Mouse (Mus musculus) intestine, postnatal 0 days (tissue): ENCODE data around the gene 4932438A13Rik. TPM values are rescaled to one million over a fixed set of nuclear protein-coding genes. Genes with fewer than 3 reads are reported as not detected.
A peak's percentile ranks its signal among the peaks of the same experiment; 100 is the strongest.

ENCODE experiments used
- ATAC-seq: fragments of 200-750 bp; cut with Nextera tagmentation; 2 replicates; pipeline ENCODE4 v1.8.0; 2017; ENCODE audit warnings: mild to moderate bottlenecking, moderate TSS enrichment, moderate library complexity
- H3K27ac ChIP-seq: fragments of 300-500 bp; sonication (generic); 2 replicates; pipeline ENCODE4 v1.5.1; 2014; ENCODE audit warnings: mild to moderate bottlenecking, low read depth, low read length, moderate library complexity
- H3K27me3 ChIP-seq: fragments of 300-500 bp; sonication (generic); replicated peaks from 2 replicates; pipeline ENCODE4 v1.6.1; 2014; ENCODE audit warnings: low read length, mixed read lengths; ENCODE audit not compliant: control insufficient read depth, insufficient read depth
- H3K36me3 ChIP-seq: fragments of 300-500 bp; sonication (generic); 2 replicates; pipeline ENCODE4 v1.6.1; 2014; ENCODE audit warnings: mild to moderate bottlenecking, moderate library complexity; ENCODE audit not compliant: control insufficient read depth, insufficient read depth
- H3K4me1 ChIP-seq: fragments of 300-500 bp; sonication (generic); replicated peaks from 2 replicates; pipeline ENCODE4 v1.6.1; 2014; ENCODE audit warnings: antibody characterized with exemption, low read length, mixed read lengths; ENCODE audit not compliant: control insufficient read depth, insufficient read depth
- H3K4me2 ChIP-seq: fragments of 300-500 bp; sonication (generic); replicated peaks from 2 replicates; pipeline ENCODE4 v1.6.1; 2014; ENCODE audit warnings: low read depth, mild to moderate bottlenecking, moderate library complexity
- H3K4me3 ChIP-seq: fragments of 300-500 bp; sonication (generic); 2 replicates; pipeline ENCODE4 v1.5.1; 2014; ENCODE audit warnings: low read depth, low read length
- H3K9ac ChIP-seq: fragments of 300-500 bp; sonication (generic); 2 replicates; pipeline ENCODE4 v1.6.1; 2014; ENCODE audit warnings: mild to moderate bottlenecking, low read depth, low read length
- H3K9me3 ChIP-seq: fragments of 300-500 bp; sonication (generic); 2 replicates; pipeline ENCODE4 v1.6.1; 2016; ENCODE audit warnings: mixed run types; ENCODE audit not compliant: control insufficient read depth
- CTCF ChIP-seq: sonication (generic); IDR thresholded peaks from 2 replicates; pipeline ENCODE4 v1.5.1; 2016; ENCODE audit warnings: low read depth, mild to moderate bottlenecking, control low read depth, antibody characterized with exemption, moderate library complexity
- WGBS: fragments of 180-500 bp; shearing (Covaris S2); extraction: QIAGEN DNeasy Blood & Tissue Kit; methylation state at CpG from one replicate; pipeline ENCODE4 v1.1.7; 2014; 5-methylcytosine and 5-hydroxymethylcytosine counted together
- polyA plus RNA-seq: library from polyadenylated mRNA; unstranded; fragments of >200 nt; fragmentation: Nextera tagmentation; extraction: Ambion mirVana; gene quantifications from 2 replicates; pipeline ENCODE4 v1.2.1, GENCODE M21; 2015

4932438A13Rik gene
- 28.5 and 32.2 TPM in 2 replicates for polyA plus RNA-seq

- peak; percentile 98 for ATAC-seq
- H3K9ac ChIP-seq: peak within 1 kb of the TSS; percentile 87
- peak within 1 kb of the TSS; percentile 76 for H3K4me2 ChIP-seq
- 1% methylated on average over 38 of the region's 38 CpGs for WGBS
- H3K27ac ChIP-seq: peak within 1 kb of the TSS; percentile 89
- no peaks in the 10 kb centered on the region for H3K9me3 ChIP-seq
- H3K27me3 ChIP-seq: no peaks in the 10 kb centered on the region
- H3K4me1 ChIP-seq: no peaks in the 10 kb centered on the region
- peak within 1 kb of the TSS; percentile 80 for H3K4me3 ChIP-seq
- peak; percentile 22; the same call in 1 of the 2 replicates for TF ChIP-seq CTCF
- H3K36me3 ChIP-seq: peaks cover 19% of the 10 kb centered on the region
These were observed at the start of gene 4932438A13Rik for GRCm38 (mm10) chr3:36862721-36863275. 4932438A13Rik (plus strand) TSS chr3:36863104.

GRCm38 (mm10) chr3:36816633-36817032 lies 46.3 kb upstream of the 4932438A13Rik start:
- Histone ChIP-seq H3K4me2 (no peak overlapping the region), H3K36me3 (no peaks in the 10 kb centered on the region), H3K4me1 (peaks cover 5% of the 10 kb centered on the region; the same call in 1 of the 2 replicates), H3K27ac (no peak overlapping the region), H3K9ac (no peak overlapping the region), H3K4me3 (no peak overlapping the region), H3K9me3 (no peaks in the 10 kb centered on the region), H3K27me3 (no peaks in the 10 kb centered on the region)
- TF ChIP-seq CTCF: no peak
- no peak for ATAC-seq
- 82% methylated on average over 5 of the region's 5 CpGs for WGBS

GRCm38 (mm10) chr3:36819402-36819801 lies 43.5 kb upstream of the 4932438A13Rik start:
- H3K27me3 ChIP-seq: no peaks in the 10 kb centered on the region

GRCm38 (mm10) chr3:36821037-36821436 lies 41.9 kb upstream of the 4932438A13Rik start:
- Histone ChIP-seq H3K4me3 (no peak overlapping the region), H3K9ac (no peak overlapping the region), H3K4me1 (peaks cover 5% of the 10 kb centered on the region; the same call in 1 of the 2 replicates), H3K9me3 (no peaks in the 10 kb centered on the region), H3K27ac (no peak overlapping the region), H3K27me3 (no peaks in the 10 kb centered on the region), H3K4me2 (no peak overlapping the region), H3K36me3 (no peaks in the 10 kb centered on the region)
- 67% methylated on average over 9 of the region's 9 CpGs for WGBS
- no peak for ATAC-seq
- TF ChIP-seq CTCF: no peak

More at GRCm38 (mm10) chr3:36819402-36819801, 43.5 kb upstream of the 4932438A13Rik start:
- no peak overlapping the region for H3K4me3 ChIP-seq
- H3K4me1 ChIP-seq: peaks cover 5% of the 10 kb centered on the region; the same call in 1 of the 2 replicates
- no peak for ATAC-seq
- WGBS: 36% methylated on average over 7 of the region's 7 CpGs
- TF ChIP-seq CTCF: no peak
- no peaks in the 10 kb centered on the region for H3K36me3 ChIP-seq
- no peak overlapping the region for H3K4me2 ChIP-seq
- H3K27ac ChIP-seq: no peak overlapping the region
- no peak overlapping the region for H3K9ac ChIP-seq
- no peaks in the 10 kb centered on the region for H3K9me3 ChIP-seq

GRCm38 (mm10) chr3:36825098-36825497 lies 37.8 kb upstream of the 4932438A13Rik start:
- no peaks in the 10 kb centered on the region for H3K36me3 ChIP-seq
- no peak for ATAC-seq
- H3K27me3 ChIP-seq: no peaks in the 10 kb centered on the region
- no peaks in the 10 kb centered on the region for H3K9me3 ChIP-seq
- WGBS: 45% methylated on average over 1 of the region's 1 CpGs
- H3K9ac ChIP-seq: no peak overlapping the region
- H3K4me3 ChIP-seq: no peak overlapping the region
- no peak overlapping the region for H3K27ac ChIP-seq
- H3K4me1 ChIP-seq: peaks cover 5% of the 10 kb centered on the region; the same call in 1 of the 2 replicates
- no peak overlapping the region for H3K4me2 ChIP-seq
- TF ChIP-seq CTCF: no peak

GRCm38 (mm10) chr3:36825554-36825953 lies 37.4 kb upstream of the 4932438A13Rik start:
- no peak overlapping the region for H3K4me2 ChIP-seq
- no peaks in the 10 kb centered on the region for H3K27me3 ChIP-seq
- no peak overlapping the region for H3K9ac ChIP-seq
- no peaks in the 10 kb centered on the region for H3K36me3 ChIP-seq
- 66% methylated on average over 4 of the region's 4 CpGs for WGBS
- no peak for TF ChIP-seq CTCF
- H3K4me1 ChIP-seq: peaks cover 5% of the 10 kb centered on the region; the same call in 1 of the 2 replicates
- no peak overlapping the region for H3K4me3 ChIP-seq
- peak; percentile 25; the same call in 1 of the 2 replicates for ATAC-seq
- H3K9me3 ChIP-seq: no peaks in the 10 kb centered on the region
- H3K27ac ChIP-seq: no peak overlapping the region
